Mouse (Mus musculus) CD4-positive, CD25-positive, alpha-beta regulatory T cell, adult 9 weeks (primary cell): ENCODE results near the gene Dpep2nb. TPM values are rescaled to one million over a fixed set of nuclear protein-coding genes. Genes with fewer than 3 reads are reported as not detected.

Experiments used
- polyA plus RNA-seq: library from polyadenylated mRNA; unstranded; fragments of 100-300 nt; shearing (Covaris generic); gene quantifications from one replicate; pipeline ENCODE4 v1.2.1, GENCODE M21; 2017

Dpep2nb gene
- polyA plus RNA-seq = not detected

GRCm38 (mm10) chr8:106005875-106006274 is at the start of gene Dpep2nb:
Dpep2nb (minus strand) TSS chr8:106005975.

GRCm38 (mm10) chr8:106011643-106011986 is 5.8 kb upstream of the Dpep2nb start, which contains the start of gene Ddx28:
Ddx28 (minus strand) TSS chr8:106011882.

GRCm38 (mm10) chr8:105990856-105991387 is 14.9 kb downstream of the Dpep2nb start, which contains the start of gene Dus2:
Dus2 (plus strand) TSS chr8:105991337.

GRCm38 (mm10) chr8:105979325-105979724 is 26.4 kb downstream of the Dpep2nb start, which contains the start of gene Dpep3:
Dpep3 (minus strand) TSS chr8:105979429.

GRCm38 (mm10) chr8:105965905-105966341 is 39.9 kb downstream of the Dpep2nb start, which contains the start of gene Slc12a4:
Slc12a4 (minus strand) TSS chr8:105966097.

Other genes starting within 250 kb of the Dpep2nb start
- 5.5 TPM for gene Gfod2, start 247.3 kb downstream of the Dpep2nb start, polyA plus RNA-seq
- gene Ranbp10, start 178.6 kb downstream of the Dpep2nb start, polyA plus RNA-seq = 34.6 TPM
- gene Tsnaxip1, start 178.2 kb downstream of the Dpep2nb start, polyA plus RNA-seq = not detected
- gene Cenpt, start 152.7 kb downstream of the Dpep2nb start, polyA plus RNA-seq = 20.2 TPM
- 7.6 TPM for gene Thap11, start 150.8 kb downstream of the Dpep2nb start, polyA plus RNA-seq
- 17.9 TPM for gene Nutf2, start 145.4 kb downstream of the Dpep2nb start, polyA plus RNA-seq
- 105 TPM for gene Edc4, start 125.1 kb downstream of the Dpep2nb start, polyA plus RNA-seq
- 2.1 TPM for gene Nrn1l, start 112.4 kb downstream of the Dpep2nb start, polyA plus RNA-seq
- gene Pskh1, start 105.5 kb downstream of the Dpep2nb start, polyA plus RNA-seq = 28.0 TPM
- gene Ctrl, start 72.1 kb downstream of the Dpep2nb start, polyA plus RNA-seq = 2.8 TPM
- 552 TPM for gene Psmb10, start 67.5 kb downstream of the Dpep2nb start, polyA plus RNA-seq
- gene Lcat, start 62.6 kb downstream of the Dpep2nb start, polyA plus RNA-seq = 0.55 TPM
- 7.0 TPM for gene Slc12a4, start 39.9 kb downstream of the Dpep2nb start, polyA plus RNA-seq
- gene Dpep3, start 26.5 kb downstream of the Dpep2nb start, polyA plus RNA-seq = not detected
- gene Dus2, start 14.6 kb downstream of the Dpep2nb start, polyA plus RNA-seq = 26.0 TPM
- 6.7 TPM for gene Ddx28, start 5.9 kb upstream of the Dpep2nb start, polyA plus RNA-seq
- gene Nfatc3, start 52.9 kb upstream of the Dpep2nb start, polyA plus RNA-seq = 36.8 TPM
- 5.3 TPM for gene Esrp2, start 131.0 kb upstream of the Dpep2nb start, polyA plus RNA-seq
- 12.9 TPM for gene Pla2g15, start 144.4 kb upstream of the Dpep2nb start, polyA plus RNA-seq
- gene Slc7a6, start 162.9 kb upstream of the Dpep2nb start, polyA plus RNA-seq = 50.2 TPM
- 32.5 TPM for gene Slc7a6os, start 205.0 kb upstream of the Dpep2nb start, polyA plus RNA-seq
- 46.0 TPM for gene Prmt7, start 205.0 kb upstream of the Dpep2nb start, polyA plus RNA-seq